Mouse (Mus musculus) left cerebral cortex, adult 18-20 months (tissue): ENCODE data around the gene Cd52. TPM values are rescaled to one million over a fixed set of nuclear protein-coding genes. Genes with fewer than 3 reads are reported as not detected.

Experiments used
- DNase-seq, 2 experiments: peaks; one replicate each; pipeline ENCODE4 v3.0.0; 2021 to 2022; ENCODE audit warnings: low spot score in 2 of 2, mixed read lengths in 1 of 2
- total RNA-seq, 2 experiments: library from RNA; stranded (reverse); gene quantifications; 2 replicates each; pipeline ENCODE4 v1.2.3; 2021

The Cd52 gene
- total RNA-seq, 2 experiments from 2014 or later: 2.7 to 4.1 TPM

DNA sequence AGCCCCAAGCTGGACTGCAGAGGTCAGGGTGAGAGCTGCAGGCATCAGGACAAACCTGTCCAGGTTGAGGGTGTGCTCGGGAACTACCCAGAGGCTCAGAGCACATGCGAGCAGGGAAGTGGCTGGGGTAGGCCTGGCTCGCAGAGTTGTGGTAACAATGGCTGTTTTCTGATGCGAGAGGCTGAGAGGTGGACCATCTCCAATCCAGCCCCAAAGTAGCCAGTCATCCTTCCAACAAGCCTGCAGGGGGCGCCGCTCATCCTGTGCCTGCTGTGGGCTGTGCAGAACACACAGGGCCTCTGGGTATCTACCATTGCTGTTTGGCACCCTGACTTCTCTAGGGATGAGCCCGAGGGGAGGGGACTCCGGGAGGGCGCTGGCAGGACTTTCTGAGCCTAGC, 24.8 kb upstream of the Cd52 start:
- no peak for DNase-seq

DNA sequence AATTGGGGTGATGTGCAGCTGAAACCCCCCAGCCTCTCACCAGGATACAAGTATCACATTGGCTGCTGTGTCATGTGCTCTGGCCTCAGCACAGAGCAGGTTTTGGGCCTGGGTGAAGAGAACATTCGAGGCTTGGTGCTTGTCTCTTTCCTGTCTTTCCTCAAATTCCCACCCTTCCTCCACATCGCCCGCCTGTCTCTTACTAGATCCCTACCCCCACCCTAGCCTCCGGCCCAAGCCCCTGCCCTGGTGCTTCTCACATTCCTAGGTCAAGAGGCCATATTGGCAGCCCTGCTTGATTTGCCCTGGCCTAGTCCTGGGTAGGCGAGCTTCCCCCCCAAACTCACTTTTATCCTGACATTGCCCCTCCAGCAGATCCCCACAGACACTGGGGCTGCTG, 24.2 kb upstream of the Cd52 start:
- DNase-seq: no peak

DNA sequence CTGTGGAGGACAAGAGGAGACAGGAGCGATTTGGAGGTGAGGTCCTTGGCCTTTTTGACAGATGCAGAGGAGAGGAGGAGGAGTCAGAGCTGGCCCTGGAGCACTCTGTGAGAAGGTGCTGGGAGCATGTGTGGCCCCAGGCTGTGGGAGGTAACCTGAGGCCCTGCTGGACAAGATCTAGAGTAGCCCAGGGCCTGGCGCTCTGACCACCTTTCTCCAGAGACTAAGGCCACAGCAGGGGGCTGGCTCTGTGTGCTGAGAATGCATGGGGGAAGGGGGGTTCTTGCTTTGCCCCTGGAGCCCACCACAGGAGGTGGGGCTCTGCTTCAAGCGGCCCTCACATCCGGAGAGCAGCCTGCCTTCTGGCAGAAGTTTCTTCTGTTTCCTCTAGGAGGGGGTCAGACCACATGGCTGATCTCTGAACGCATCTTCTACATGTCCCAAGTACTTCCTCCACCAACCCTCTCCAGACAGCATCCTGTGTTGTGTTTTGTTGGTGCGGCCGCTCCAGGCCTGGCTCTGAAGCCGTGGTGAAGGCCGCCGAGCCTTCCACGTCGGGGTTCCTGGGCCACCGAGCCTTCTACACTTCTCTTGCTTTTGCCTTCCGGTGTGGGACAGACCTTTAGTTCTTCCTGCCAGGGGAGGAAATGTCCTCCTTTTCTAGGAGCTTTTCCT, 23.4 kb upstream of the Cd52 start:
- no peak for DNase-seq

DNA sequence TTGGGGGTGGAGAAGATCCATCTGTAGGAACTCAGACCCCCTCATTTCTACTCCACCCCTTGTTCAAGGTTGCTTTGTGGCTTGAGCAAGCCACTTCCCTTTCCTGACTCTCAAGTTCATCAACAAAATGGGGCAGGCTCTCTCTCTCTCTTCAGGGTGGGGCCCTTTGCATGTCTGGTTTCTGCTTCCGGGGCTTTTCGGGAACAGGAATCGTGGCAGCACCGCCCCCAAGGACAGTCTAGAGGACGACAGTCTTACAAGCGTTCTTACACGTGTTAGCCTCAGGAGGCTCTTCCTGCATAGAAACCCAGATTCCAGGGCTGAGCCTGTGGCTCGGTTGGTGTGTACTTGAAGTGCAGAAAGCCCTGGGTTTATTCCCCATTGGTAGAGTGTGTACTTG, 22.1 kb upstream of the Cd52 start:
- DNase-seq: no peak

GRCm38 (mm10) chr4:134116501-134116900, 21.6 kb upstream of the Cd52 start:
- no peak for DNase-seq

GRCm38 (mm10) chr4:134115215-134116144, 20.6 kb upstream of the Cd52 start:
- DNase-seq: no peak

GRCm38 (mm10) chr4:134114038-134114437, 19.2 kb upstream of the Cd52 start:
- no peak for DNase-seq

- no peak for DNase-seq
These were observed 18.6 kb upstream of the Cd52 start for GRCm38 (mm10) chr4:134113356-134113994.

DNA sequence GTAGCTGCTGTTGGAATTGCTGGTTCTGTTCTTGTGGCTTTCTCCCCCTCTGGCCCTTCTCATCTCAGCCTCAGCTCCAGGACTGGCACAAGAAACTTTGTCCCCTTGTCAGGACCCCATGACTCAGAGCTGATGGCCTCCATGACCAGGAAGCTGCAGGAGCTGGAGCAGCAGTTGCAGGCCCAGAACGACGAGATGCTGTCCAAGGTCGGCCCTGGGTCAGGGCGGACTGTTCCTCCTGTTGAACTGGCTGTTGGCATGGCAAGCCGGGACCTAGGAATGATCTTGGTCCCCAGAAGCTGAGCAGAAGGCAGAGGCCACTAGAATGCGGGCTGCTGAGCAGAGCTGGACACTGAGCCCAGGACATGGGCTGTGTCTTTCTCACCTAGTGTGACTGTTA, 17.5 kb upstream of the Cd52 start:
- DNase-seq: no peak

GRCm38 (mm10) chr4:134110653-134111052, 15.8 kb upstream of the Cd52 start:
- DNase-seq: no peak

GRCm38 (mm10) chr4:134108196-134108595, 13.3 kb upstream of the Cd52 start:
- DNase-seq: no peak

GRCm38 (mm10) chr4:134107730-134108129, 12.8 kb upstream of the Cd52 start:
- peak; percentile 76 to 85 for DNase-seq

DNA sequence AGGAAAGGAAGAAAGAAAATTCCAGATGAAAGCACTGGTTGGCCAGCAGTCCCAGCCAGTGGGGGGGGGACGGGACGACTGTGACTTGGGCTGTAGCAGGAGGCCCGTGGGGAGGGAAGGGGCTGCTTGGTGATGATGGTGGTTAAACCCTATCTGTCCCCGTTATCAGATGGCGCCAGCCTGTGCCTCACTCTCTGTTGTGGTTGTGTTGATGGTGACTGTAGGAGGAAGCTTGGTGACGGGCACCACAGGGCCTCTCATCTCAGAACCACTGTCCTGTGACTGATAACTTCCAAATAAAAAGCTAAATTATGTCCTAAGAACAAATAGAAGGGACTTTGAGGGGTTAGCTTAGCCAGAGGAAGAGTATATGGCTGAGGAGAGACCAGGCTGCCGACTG, 11.2 kb upstream of the Cd52 start:
- DNase-seq: no peak

DNA sequence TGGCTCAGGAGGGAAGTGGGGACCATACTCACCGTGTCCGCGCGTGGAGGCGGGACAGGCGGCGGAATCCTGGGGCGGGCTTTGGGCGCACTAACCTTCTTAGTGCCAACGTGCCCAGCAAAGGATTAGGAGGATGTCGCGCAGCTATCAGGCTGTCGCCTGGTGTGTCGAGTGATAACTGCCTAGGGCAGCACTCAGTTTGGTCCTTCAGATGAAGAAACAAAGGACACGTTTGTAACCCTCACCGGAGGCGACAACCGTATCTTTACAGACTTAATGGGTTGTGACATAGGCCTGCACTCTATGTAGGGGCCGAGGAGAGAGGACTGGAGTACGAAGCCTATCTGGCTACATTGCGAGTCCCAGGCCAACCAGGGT, 7.8 kb upstream of the Cd52 start:
- no peak for DNase-seq

- DNase-seq: peak; percentile 92 to 94
These were observed 7.3 kb upstream of the Cd52 start, which contains the start of gene Ubxn11 for GRCm38 (mm10) chr4:134101979-134102741. Gene Ubxn11, plus strand, starts transcription at chr4:134102570.

DNA sequence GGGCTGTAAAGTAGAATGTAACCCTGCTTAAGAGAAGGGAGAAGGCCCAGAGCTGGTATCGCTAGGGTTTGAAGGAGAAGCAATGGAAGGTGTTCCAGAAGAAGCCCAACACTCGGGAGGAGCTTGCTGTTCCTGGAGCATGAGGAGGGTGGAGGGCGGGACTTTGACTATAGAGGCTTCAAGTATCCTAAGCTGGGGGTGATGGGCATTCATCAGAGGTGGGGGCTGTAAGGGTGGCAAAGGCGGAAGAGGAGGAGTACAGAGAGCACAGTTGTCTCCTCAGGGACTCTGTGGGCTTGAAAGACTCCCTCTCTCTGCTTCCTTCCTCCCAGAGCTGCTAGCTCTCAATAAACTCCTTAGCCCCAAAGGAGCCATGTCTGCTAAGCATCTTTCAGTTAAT, 5.4 kb upstream of the Cd52 start:
- no peak for DNase-seq

GRCm38 (mm10) chr4:134098628-134099027, 3.7 kb upstream of the Cd52 start:
- no peak for DNase-seq

DNA sequence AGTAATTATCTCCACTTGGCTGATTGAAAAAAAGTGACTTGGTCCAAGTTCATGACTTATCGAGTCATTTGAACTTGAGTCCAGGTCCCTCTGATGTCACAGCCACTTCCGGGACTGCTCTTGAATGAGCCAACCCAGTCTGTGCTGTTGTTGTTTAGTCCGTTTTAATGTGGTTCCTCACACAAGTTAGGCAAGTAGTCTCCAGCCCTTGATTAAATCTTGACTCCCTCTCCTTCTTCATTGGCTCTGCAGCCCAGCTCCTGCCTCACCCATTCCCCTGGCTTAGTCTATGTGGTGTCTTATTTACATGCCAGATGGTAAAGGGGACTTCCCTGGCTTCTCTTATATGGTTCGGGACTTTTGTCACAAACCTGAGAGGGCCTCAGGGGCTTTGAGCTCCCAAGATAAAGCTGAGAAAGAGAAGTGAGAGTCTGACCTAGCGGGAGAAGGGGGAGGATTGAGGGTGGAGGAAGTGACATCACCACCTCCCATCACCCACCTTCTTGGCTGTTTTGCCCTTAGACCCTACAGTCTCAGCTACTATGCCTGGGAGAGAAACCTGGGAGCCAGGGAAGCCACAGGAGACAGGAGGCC, 2.2 kb upstream of the Cd52 start:
- no peak for DNase-seq

DNA sequence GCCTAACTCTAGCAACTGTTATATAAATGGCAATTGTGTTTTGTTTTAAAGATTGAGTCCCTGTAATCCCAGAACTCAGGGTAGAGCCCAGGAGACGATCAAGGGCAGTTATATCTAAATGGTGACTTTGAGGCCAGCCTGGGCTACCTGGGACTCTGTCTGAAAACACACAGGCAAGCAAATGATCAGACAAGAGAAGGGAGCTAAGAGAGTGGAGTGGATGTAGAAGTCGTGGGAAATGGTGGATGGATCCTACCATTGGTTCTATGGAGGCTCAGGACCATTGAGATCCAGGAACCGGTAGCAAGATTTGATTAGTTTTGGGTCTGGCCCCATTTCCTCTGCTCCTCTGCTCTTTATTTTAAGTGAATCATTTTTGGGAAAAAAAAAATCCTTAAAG, 1.2 kb upstream of the Cd52 start:
- no peak for DNase-seq

DNA sequence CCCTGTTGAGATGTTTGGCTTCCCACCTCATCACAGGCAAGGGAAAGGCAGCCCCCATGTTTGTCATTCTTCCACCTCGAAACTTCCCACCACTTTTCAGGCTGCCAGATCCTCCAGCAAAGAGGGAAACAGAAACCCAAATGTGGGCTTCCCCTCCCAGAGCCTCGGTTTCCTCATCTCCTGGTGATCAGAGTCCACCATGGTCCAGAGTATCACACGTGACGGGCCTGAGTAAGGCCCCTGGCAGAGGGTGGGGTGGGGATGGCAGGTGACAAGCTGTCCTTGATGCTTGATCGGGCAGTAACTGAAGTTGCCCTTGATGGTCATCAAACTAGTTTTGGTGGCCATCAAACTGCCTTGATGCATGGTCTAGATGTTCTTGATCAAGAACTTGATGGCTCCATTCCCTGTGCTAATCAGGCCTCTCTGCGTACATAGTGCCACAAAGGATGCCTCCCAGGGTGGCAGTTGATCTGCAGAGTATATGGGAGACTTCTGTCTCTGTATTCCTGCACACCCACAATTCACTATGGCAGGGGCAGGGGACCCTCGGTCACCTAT, 798 bp downstream of the Cd52 start:
- DNase-seq: no peak
